Mouse (Mus musculus) megakaryocyte, embryonic 14.5 days (primary cell): ENCODE data around the gene Gpatch3.

Experiments used
- FLI1 ChIP-seq: IDR thresholded peaks from 2 replicates; pipeline ENCODE4 v1.6.1; 2012; ENCODE audit warnings: low read length, inconsistent platforms, mixed read lengths
- GATA1 ChIP-seq: IDR thresholded peaks from 3 replicates; pipeline ENCODE4 v1.6.1; 2012; ENCODE audit warnings: mixed read lengths, low read length, inconsistent platforms, borderline replicate concordance

DNA sequence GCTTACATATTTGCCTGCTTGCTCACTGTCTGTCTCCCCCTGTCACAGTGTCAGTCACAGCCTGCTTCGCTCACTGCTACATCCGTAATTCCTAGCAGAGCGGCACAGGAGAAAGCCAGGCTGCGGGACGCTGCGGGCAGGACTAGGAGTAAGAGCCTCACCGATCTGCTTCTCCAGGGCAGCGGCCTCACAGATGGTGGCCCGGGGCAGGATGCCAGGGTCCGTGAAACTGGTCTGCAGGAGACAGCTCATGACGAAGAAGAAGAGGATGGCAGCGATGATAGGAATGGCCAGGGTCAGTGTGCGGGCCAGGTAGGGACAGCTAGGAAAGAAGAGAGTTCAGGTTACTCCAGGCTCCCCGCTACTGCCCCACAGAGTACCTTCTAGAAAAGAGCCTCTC lies 52.5 kb downstream of the Gpatch3 start:
- TF ChIP-seq FLI1 (no peak), GATA1 (no peak)
